Mouse (Mus musculus): Measurements from ENCODE around the gene Pcca. TPM values are rescaled to one million over a fixed set of nuclear protein-coding genes. Genes with fewer than 3 reads are reported as not detected.

Pcca gene
- polyA plus RNA-seq, 1 experiment from 2014 or later, result 34.9 TPM

DNA sequence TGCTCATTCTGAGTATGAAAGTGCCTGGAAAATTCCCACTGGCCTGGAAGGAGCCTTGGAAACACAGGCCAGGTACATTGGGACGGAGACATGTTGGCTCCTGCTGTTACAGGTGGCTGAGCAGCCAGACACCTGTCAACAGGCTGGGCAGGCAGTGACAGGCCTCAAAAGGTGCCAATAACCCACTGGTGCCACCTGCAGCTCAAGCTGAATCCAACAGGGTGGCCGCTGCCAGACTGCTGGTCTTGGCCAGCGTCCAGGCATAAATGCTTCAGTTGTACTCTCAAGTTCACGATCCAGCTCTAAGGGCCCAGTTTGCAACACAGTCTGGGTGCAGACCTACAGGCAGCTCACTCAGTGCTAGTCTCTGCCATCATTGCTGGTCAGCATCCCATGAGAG is 368.8 kb downstream of the Pcca start:
- no peak overlapping the region for H3K4me2 ChIP-seq (replicated peaks)
- WGBS, result 67% methylated on average over 4 of the region's 4 CpGs
- no peaks in the 10 kb centered on the region for H3K27me3 ChIP-seq
- H3K9ac ChIP-seq, result no peak overlapping the region
- H3K27ac ChIP-seq, result no peak overlapping the region
- ATAC-seq (ENCODE audit: low FRiP score), result no peak
- no peaks in the 10 kb centered on the region for H3K9me3 ChIP-seq (replicated peaks)
- peaks cover 3% of the 10 kb centered on the region for H3K4me1 ChIP-seq
- no peak overlapping the region for H3K4me3 ChIP-seq
- peaks cover 3% of the 10 kb centered on the region; the same call in 1 of the 2 replicates for H3K36me3 ChIP-seq

DNA sequence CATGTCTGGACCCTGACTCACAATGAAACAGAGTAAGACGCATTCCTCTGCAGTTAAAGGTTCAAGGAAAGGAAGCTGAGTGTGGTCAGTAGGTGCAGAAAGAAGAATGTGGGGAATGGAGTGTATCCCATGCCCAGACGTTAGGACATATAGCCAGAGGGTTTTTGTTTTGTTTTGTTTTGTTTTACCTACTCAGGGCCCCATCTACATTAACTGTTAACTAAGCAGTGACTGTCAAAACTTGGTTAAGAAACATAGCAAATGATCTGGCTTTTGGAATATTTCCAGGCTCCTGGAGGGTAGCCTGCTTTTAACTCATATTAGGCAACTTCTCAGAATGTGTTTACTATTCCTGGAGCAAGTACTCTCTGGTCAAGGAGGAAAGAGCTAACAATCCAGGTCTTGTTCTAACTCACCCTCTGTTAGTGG is 369.8 kb downstream of the Pcca start:
- WGBS, result 68% methylated on average over 2 of the region's 2 CpGs
- Histone ChIP-seq H3K4me3 (no peak overlapping the region), H3K9ac (no peak overlapping the region), H3K36me3 (peaks cover 3% of the 10 kb centered on the region; the same call in 1 of the 2 replicates), H3K4me1 (peaks cover 3% of the 10 kb centered on the region), H3K27ac (no peak overlapping the region), H3K4me2 (replicated peaks) (no peak overlapping the region), H3K9me3 (replicated peaks) (no peaks in the 10 kb centered on the region; the same call in 1 of the 2 replicates), H3K27me3 (no peaks in the 10 kb centered on the region)
- ATAC-seq (ENCODE audit: low FRiP score), result no peak

DNA sequence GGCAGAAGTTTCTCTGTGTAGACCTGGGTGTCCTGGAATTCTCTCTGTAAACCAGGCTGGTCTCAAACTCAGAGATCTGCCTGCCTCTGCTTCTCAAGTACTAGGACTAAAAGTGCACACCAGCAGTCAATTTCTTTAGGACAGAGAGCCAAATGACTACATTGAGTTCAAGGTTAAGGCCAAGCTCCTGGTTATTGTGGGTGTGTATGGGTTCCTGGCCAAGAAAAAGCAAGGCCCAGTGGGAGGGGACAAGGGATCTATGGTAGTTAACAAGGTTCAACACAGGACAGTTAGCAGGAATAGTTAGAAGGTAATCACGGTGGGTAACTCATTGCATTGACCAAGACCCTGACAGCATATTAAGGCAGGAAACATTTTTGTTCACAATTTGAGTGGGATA is 370.9 kb downstream of the Pcca start:
- no peak overlapping the region for H3K4me2 ChIP-seq (replicated peaks)
- WGBS, result 88% methylated on average over 1 of the region's 1 CpGs
- no peak overlapping the region for H3K9ac ChIP-seq
- H3K4me1 ChIP-seq, result peaks cover 3% of the 10 kb centered on the region
- H3K27me3 ChIP-seq, result no peaks in the 10 kb centered on the region
- ATAC-seq (ENCODE audit: low FRiP score), result no peak
- H3K4me3 ChIP-seq, result no peak overlapping the region
- H3K27ac ChIP-seq, result no peak overlapping the region
- H3K36me3 ChIP-seq, result peaks cover 3% of the 10 kb centered on the region; the same call in 1 of the 2 replicates
- H3K9me3 ChIP-seq (replicated peaks), result no peaks in the 10 kb centered on the region; the same call in 1 of the 2 replicates

- peaks cover 3% of the 10 kb centered on the region; the same call in 1 of the 2 replicates for H3K36me3 ChIP-seq
- H3K9ac ChIP-seq, result no peak overlapping the region
- no peaks in the 10 kb centered on the region; the same call in 1 of the 2 replicates for H3K9me3 ChIP-seq (replicated peaks)
- no peak overlapping the region for H3K4me2 ChIP-seq (replicated peaks)
- H3K27me3 ChIP-seq, result peaks cover 12% of the 10 kb centered on the region; the same call in 1 of the 2 replicates
- H3K27ac ChIP-seq, result no peak overlapping the region
- peaks cover 4% of the 10 kb centered on the region for H3K4me1 ChIP-seq
- no peak overlapping the region for H3K4me3 ChIP-seq
- WGBS, result 94% methylated on average over 4 of the region's 4 CpGs
- no peak for ATAC-seq (ENCODE audit: low FRiP score)
Measured at GRCm38 (mm10) chr14:122908075-122908474, 374.0 kb downstream of the Pcca start.

DNA sequence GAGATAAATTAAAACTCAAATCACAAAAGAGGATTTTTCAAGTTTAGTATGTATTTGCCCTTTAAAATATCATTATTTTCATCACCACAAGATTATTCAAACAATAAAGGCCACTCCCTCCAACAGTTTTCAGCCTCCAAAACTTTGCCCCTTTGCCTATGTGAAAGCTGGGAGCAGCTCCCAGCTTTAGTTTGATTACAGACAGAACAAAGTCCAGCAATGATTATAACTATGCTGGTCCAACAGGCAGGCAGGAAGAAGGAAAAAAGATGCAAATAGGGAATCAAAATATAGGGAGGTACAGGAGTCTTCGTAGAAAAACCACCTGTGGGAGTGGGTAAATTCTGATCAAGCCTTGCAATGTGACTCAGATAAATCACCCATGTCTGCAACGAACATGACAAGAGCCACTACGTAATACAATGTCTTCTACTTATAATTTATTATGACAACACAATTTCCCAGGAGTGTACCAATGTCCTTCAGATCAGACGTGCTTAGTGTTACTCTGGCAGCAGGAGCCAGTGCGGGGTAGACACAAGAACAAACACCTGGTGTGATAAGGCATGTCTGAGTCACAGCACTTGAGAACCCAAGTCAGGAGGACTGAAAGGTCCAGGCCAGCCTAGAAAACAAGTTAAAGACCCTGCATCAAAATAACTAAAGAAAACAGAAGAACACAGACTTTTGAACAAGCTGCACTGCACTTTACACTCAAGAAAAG is 375.4 kb downstream of the Pcca start:
- peaks cover 19% of the 10 kb centered on the region; the same call in 1 of the 2 replicates for H3K27me3 ChIP-seq
- no peak overlapping the region for H3K9ac ChIP-seq
- H3K4me2 ChIP-seq (replicated peaks), result no peak overlapping the region
- peaks cover 4% of the 10 kb centered on the region for H3K4me1 ChIP-seq
- H3K36me3 ChIP-seq, result peaks cover 3% of the 10 kb centered on the region; the same call in 1 of the 2 replicates
- H3K4me3 ChIP-seq, result no peak overlapping the region
- H3K27ac ChIP-seq, result no peak overlapping the region
- WGBS, result 91% methylated on average over 5 of the region's 5 CpGs
- no peaks in the 10 kb centered on the region; the same call in 1 of the 2 replicates for H3K9me3 ChIP-seq (replicated peaks)
- ATAC-seq (ENCODE audit: low FRiP score), result no peak

GRCm38 (mm10) chr14:122911265-122911664 is 377.1 kb downstream of the Pcca start:
- no peak overlapping the region for H3K9ac ChIP-seq
- no peak overlapping the region for H3K4me2 ChIP-seq (replicated peaks)
- ATAC-seq (ENCODE audit: low FRiP score), result no peak
- H3K4me1 ChIP-seq, result peaks cover 4% of the 10 kb centered on the region
- H3K27ac ChIP-seq, result no peak overlapping the region
- peaks cover 19% of the 10 kb centered on the region; the same call in 1 of the 2 replicates for H3K27me3 ChIP-seq
- H3K9me3 ChIP-seq (replicated peaks), result no peaks in the 10 kb centered on the region; the same call in 1 of the 2 replicates
- no peaks in the 10 kb centered on the region for H3K36me3 ChIP-seq
- no peak overlapping the region for H3K4me3 ChIP-seq

DNA sequence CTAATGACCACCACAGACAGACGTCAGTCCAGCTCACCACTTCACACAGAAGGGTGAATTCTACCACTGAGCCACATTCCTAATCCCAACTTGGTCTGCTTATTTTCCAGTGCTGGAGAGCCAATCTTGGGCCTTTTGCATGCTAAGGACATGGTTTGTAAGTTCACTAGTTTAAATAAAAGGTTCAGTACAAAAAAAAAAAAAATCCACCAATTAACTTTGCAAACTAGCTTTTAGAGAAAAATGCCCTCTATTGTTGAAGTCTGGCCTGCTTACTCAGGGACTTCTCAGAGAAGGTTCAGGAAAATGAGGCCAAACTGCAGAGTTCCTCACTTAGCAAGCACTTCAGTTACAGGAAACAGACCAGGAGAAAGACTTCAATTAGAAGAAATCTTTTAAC is 378.0 kb downstream of the Pcca start:
- ATAC-seq (ENCODE audit: low FRiP score), result no peak
- Histone ChIP-seq H3K4me2 (replicated peaks) (peak overlapping the region; percentile 98), H3K27me3 (peaks cover 19% of the 10 kb centered on the region; the same call in 1 of the 2 replicates), H3K36me3 (no peaks in the 10 kb centered on the region), H3K9ac (no peak overlapping the region), H3K4me1 (peaks cover 4% of the 10 kb centered on the region), H3K4me3 (no peak overlapping the region), H3K27ac (no peak overlapping the region), H3K9me3 (replicated peaks) (no peaks in the 10 kb centered on the region; the same call in 1 of the 2 replicates)
- WGBS, result 56% methylated on average over 1 of the region's 1 CpGs

- Histone ChIP-seq H3K9ac (peak overlapping the region; percentile 63), H3K27me3 (peaks cover 19% of the 10 kb centered on the region; the same call in 1 of the 2 replicates), H3K4me3 (peak overlapping the region; percentile 64), H3K4me1 (peaks cover 4% of the 10 kb centered on the region), H3K27ac (no peak overlapping the region), H3K36me3 (no peaks in the 10 kb centered on the region), H3K4me2 (replicated peaks) (peak overlapping the region; percentile 98), H3K9me3 (replicated peaks) (no peaks in the 10 kb centered on the region; the same call in 1 of the 2 replicates)
- whole genome bisulfite sequencing, result under 1% methylated on average over 58 of the region's 58 CpGs
- peak; percentile 73 for ATAC-seq (ENCODE audit: low FRiP score)
Measured at GRCm38 (mm10) chr14:122912812-122913498, 378.8 kb downstream of the Pcca start.

GRCm38 (mm10) chr14:122913657-122914056 is 379.5 kb downstream of the Pcca start, which contains the start of gene Ggact:
Ggact (minus strand) TSS chr14:122913757.
- H3K4me3 ChIP-seq, result peak within 1 kb of the TSS; percentile 64
- H3K36me3 ChIP-seq, result peaks cover 3% of the 10 kb centered on the region; the same call in 1 of the 2 replicates
- H3K4me2 ChIP-seq (replicated peaks), result peak within 1 kb of the TSS; percentile 98
- peaks cover 4% of the 10 kb centered on the region for H3K4me1 ChIP-seq
- H3K27ac ChIP-seq, result no peak within 1 kb of the TSS
- no peak for ATAC-seq (ENCODE audit: low FRiP score)
- H3K9ac ChIP-seq, result peak within 1 kb of the TSS; percentile 63
- WGBS, result 79% methylated on average over 6 of the region's 6 CpGs
- peaks cover 19% of the 10 kb centered on the region; the same call in 1 of the 2 replicates for H3K27me3 ChIP-seq
- no peaks in the 10 kb centered on the region; the same call in 1 of the 2 replicates for H3K9me3 ChIP-seq (replicated peaks)

GRCm38 (mm10) chr14:122917676-122918075 is 383.6 kb downstream of the Pcca start:
- peaks cover 11% of the 10 kb centered on the region; the same call in 1 of the 2 replicates for H3K27me3 ChIP-seq
- H3K4me3 ChIP-seq, result no peak overlapping the region
- 95% methylated on average over 1 of the region's 1 CpGs for WGBS
- no peak overlapping the region for H3K27ac ChIP-seq
- no peak overlapping the region for H3K9ac ChIP-seq
- no peak overlapping the region for H3K4me2 ChIP-seq (replicated peaks)
- H3K4me1 ChIP-seq, result peaks cover 1% of the 10 kb centered on the region
- peaks cover 10% of the 10 kb centered on the region; the same call in 1 of the 2 replicates for H3K36me3 ChIP-seq
- H3K9me3 ChIP-seq (replicated peaks), result no peaks in the 10 kb centered on the region
- ATAC-seq (ENCODE audit: low FRiP score), result no peak

DNA sequence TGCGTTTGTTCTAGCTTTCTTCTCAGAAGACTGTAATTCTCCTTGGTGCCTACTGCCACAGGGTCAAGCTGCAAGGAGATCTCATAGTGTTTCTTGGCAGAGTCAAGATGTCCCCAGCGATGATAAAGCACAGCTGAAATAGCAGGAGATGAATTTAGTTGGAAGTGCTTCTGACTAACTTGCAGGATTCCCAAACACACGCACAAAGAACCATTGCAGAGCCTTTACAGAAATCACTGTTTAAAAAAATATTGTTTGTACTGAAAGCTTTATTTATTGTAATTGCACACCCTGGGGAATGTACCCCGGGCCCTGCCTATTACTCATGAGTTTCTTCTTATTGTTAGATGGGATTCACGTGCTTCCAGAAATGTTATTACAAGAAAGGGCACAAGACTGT is 385.9 kb downstream of the Pcca start:
- H3K4me3 ChIP-seq, result no peak overlapping the region
- WGBS, result 75% methylated on average over 5 of the region's 5 CpGs
- H3K4me1 ChIP-seq, result no peaks in the 10 kb centered on the region
- H3K9ac ChIP-seq, result no peak overlapping the region
- peaks cover 14% of the 10 kb centered on the region for H3K36me3 ChIP-seq
- ATAC-seq (ENCODE audit: low FRiP score), result no peak
- no peaks in the 10 kb centered on the region for H3K9me3 ChIP-seq (replicated peaks)
- H3K27me3 ChIP-seq, result no peaks in the 10 kb centered on the region
- no peak overlapping the region for H3K27ac ChIP-seq
- H3K4me2 ChIP-seq (replicated peaks), result no peak overlapping the region

DNA sequence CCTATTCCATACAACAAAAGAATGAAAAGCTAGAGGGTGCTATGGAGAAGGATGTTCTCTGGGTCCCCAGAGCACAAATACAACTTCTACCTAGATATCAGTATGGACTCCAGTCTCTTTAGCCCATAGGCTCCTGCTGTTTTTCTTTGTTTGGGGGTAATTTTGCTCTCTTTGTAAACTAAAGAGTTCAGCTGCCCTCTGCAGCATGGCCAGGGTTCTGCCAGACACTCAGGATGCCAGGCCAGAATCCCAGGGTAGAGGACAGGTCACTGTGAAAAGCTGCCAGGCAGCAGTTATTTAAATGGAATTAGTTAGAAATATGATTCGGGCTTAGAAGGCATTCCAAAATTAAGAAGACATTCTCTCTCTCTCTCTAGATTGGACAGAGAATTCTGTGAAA is 402.3 kb downstream of the Pcca start:
- 90% methylated on average over 1 of the region's 1 CpGs for WGBS
- ATAC-seq (ENCODE audit: low FRiP score), result no peak
- H3K36me3 ChIP-seq, result peaks cover 43% of the 10 kb centered on the region

More for the DNA sequence above, 402.3 kb downstream of the Pcca start:
- no peaks in the 10 kb centered on the region for H3K4me1 ChIP-seq
- H3K4me3 ChIP-seq, result no peak overlapping the region
- no peak overlapping the region for H3K9ac ChIP-seq
- no peaks in the 10 kb centered on the region for H3K27me3 ChIP-seq
- no peaks in the 10 kb centered on the region for H3K9me3 ChIP-seq (replicated peaks)
- H3K27ac ChIP-seq, result no peak overlapping the region
- no peak overlapping the region for H3K4me2 ChIP-seq (replicated peaks)
